Mouse (Mus musculus): ENCODE measurements around the gene Sart1.
A peak's percentile ranks its signal among the peaks of the same experiment; 100 is the strongest.
"Not testable (repeated sequence)": the region's sequence is repeated elsewhere in the genome, so short reads cannot be mapped to it uniquely, and the experiment has no call there.

Sart1 gene

GRCm38 (mm10) chr19:5414534-5414957 lies 26.0 kb upstream of the Sart1 start:
- no peak for DNase-seq (ENCODE audit: low read depth, low spot score)

- no peak for DNase-seq (ENCODE audit: low read depth, low spot score)
Observed at GRCm38 (mm10) chr19:5413840-5414239, 25.3 kb upstream of the Sart1 start.

GRCm38 (mm10) chr19:5411961-5412360 lies 23.5 kb upstream of the Sart1 start:
- DNase-seq (ENCODE audit: low read depth, low spot score) = no peak

GRCm38 (mm10) chr19:5410641-5411040 lies 22.1 kb upstream of the Sart1 start:
- DNase-seq (ENCODE audit: low read depth, low spot score) = no peak

GRCm38 (mm10) chr19:5409068-5409467 lies 20.6 kb upstream of the Sart1 start:
- peak; percentile 89 for DNase-seq (ENCODE audit: low read depth, low spot score)

- DNase-seq (ENCODE audit: low read depth, low spot score) = peak; percentile 49
Observed at GRCm38 (mm10) chr19:5408057-5409001, 19.8 kb upstream of the Sart1 start.

- no peak for DNase-seq (ENCODE audit: low read depth, low spot score)
Observed at GRCm38 (mm10) chr19:5407133-5407532, 18.6 kb upstream of the Sart1 start.

- not testable (repeated sequence) for DNase-seq (ENCODE audit: low read depth, low spot score)
Observed at GRCm38 (mm10) chr19:5406531-5407126, 18.1 kb upstream of the Sart1 start.

- DNase-seq (ENCODE audit: low read depth, low spot score) = no peak
Observed at GRCm38 (mm10) chr19:5405924-5406323, 17.4 kb upstream of the Sart1 start.

GRCm38 (mm10) chr19:5402293-5402692 lies 13.8 kb upstream of the Sart1 start, which contains the start of gene Tsga10ip:
Gene Tsga10ip (minus strand): TSS chr19:5402526.
- no peak for DNase-seq (ENCODE audit: low read depth, low spot score)

GRCm38 (mm10) chr19:5401073-5401472 lies 12.6 kb upstream of the Sart1 start:
- not testable (repeated sequence) for DNase-seq (ENCODE audit: low read depth, low spot score)

GRCm38 (mm10) chr19:5395371-5395770 lies 6.9 kb upstream of the Sart1 start:
- DNase-seq (ENCODE audit: low read depth, low spot score) = no peak

GRCm38 (mm10) chr19:5394168-5394567 lies 5.7 kb upstream of the Sart1 start:
- DNase-seq (ENCODE audit: low read depth, low spot score) = no peak

- peak; percentile 86 for DNase-seq (ENCODE audit: low read depth, low spot score)
Observed at GRCm38 (mm10) chr19:5392892-5393291, 4.4 kb upstream of the Sart1 start.

GRCm38 (mm10) chr19:5390416-5390815 lies 1.9 kb upstream of the Sart1 start:
- no peak for DNase-seq (ENCODE audit: low read depth, low spot score)

- DNase-seq (ENCODE audit: low read depth, low spot score) = peak; percentile 46
Observed at GRCm38 (mm10) chr19:5389647-5390046, 1.1 kb upstream of the Sart1 start.

GRCm38 (mm10) chr19:5388011-5388441 lies 477 bp downstream of the Sart1 start:
- peak; percentile 55 for DNase-seq (ENCODE audit: low read depth, low spot score)

GRCm38 (mm10) chr19:5384715-5385114 lies 3.8 kb downstream of the Sart1 start:
- no peak for DNase-seq (ENCODE audit: low read depth, low spot score)

- DNase-seq (ENCODE audit: low read depth, low spot score) = no peak
Observed at GRCm38 (mm10) chr19:5383326-5383725, 5.2 kb downstream of the Sart1 start.

- no peak for DNase-seq (ENCODE audit: low read depth, low spot score)
Observed at GRCm38 (mm10) chr19:5377446-5377845, 11.1 kb downstream of the Sart1 start.

- no peak for DNase-seq (ENCODE audit: low read depth, low spot score)
Observed at GRCm38 (mm10) chr19:5374748-5375147, 13.8 kb downstream of the Sart1 start.

GRCm38 (mm10) chr19:5374177-5374576 lies 14.3 kb downstream of the Sart1 start:
- no peak for DNase-seq (ENCODE audit: low read depth, low spot score)

GRCm38 (mm10) chr19:5372724-5373123 lies 15.8 kb downstream of the Sart1 start:
- DNase-seq (ENCODE audit: low read depth, low spot score) = no peak
